Mouse (Mus musculus): Measurements from ENCODE around the gene Gm20708. TPM values are rescaled to one million over a fixed set of nuclear protein-coding genes. Genes with fewer than 3 reads are reported as not detected.
A peak's percentile ranks its signal among the peaks of the same experiment; 100 is the strongest.

Gene Gm20708
- polyA plus RNA-seq, 1 experiment = 12.3 TPM

GRCm38 (mm10) chr11:117871911-117872584 lies 62.6 kb downstream of the Gm20708 start:
- H3K4me3 ChIP-seq (replicated peaks; ENCODE audit: control insufficient read depth, low read depth, low read length) = no peak overlapping the region
- no peaks in the 10 kb centered on the region for H3K4me1 ChIP-seq (ENCODE audit: control insufficient read depth, insufficient read depth, low read length)
- peak overlapping the region; percentile 32 for H3K27ac ChIP-seq (ENCODE audit: control insufficient read depth, insufficient read depth, low read depth, low read length, poor library complexity)
- no peak for TF ChIP-seq CTCF (IDR thresholded peaks at IDR 0.05; ENCODE audit: control insufficient read depth, insufficient read depth, low read length)
- TF ChIP-seq POLR2A (IDR thresholded peaks at IDR 0.05; ENCODE audit: borderline replicate concordance, control insufficient read depth, low read depth, low read length) = no peak
- WGBS = 29% methylated on average over 12 of the region's 12 CpGs

GRCm38 (mm10) chr11:117872861-117873608 lies 63.6 kb downstream of the Gm20708 start, which contains the start of gene Tha1:
Tha1 (minus strand) TSS chr11:117873481.
- Histone ChIP-seq H3K4me3 (replicated peaks; ENCODE audit: control insufficient read depth, low read depth, low read length) (peak within 1 kb of the TSS; percentile 53), H3K27ac (ENCODE audit: control insufficient read depth, insufficient read depth, low read depth, low read length, poor library complexity) (peak within 1 kb of the TSS; percentile 62), H3K4me1 (ENCODE audit: control insufficient read depth, insufficient read depth, low read length) (peaks cover 2% of the 10 kb centered on the region)
- TF ChIP-seq CTCF (IDR thresholded peaks at IDR 0.05; ENCODE audit: control insufficient read depth, insufficient read depth, low read length) (no peak), POLR2A (IDR thresholded peaks at IDR 0.05; ENCODE audit: borderline replicate concordance, control insufficient read depth, low read depth, low read length) (peak; percentile 29; the same call in 1 of the 2 replicates)
- WGBS = 1% methylated on average over 51 of the region's 51 CpGs

GRCm38 (mm10) chr11:117874419-117874818 lies 65.0 kb downstream of the Gm20708 start:
- TF ChIP-seq POLR2A (IDR thresholded peaks at IDR 0.05; ENCODE audit: borderline replicate concordance, control insufficient read depth, low read depth, low read length) (no peak), CTCF (IDR thresholded peaks at IDR 0.05; ENCODE audit: control insufficient read depth, insufficient read depth, low read length) (peak; percentile 33; the same call in 1 of the 2 replicates)
- Histone ChIP-seq H3K27ac (ENCODE audit: control insufficient read depth, insufficient read depth, low read depth, low read length, poor library complexity) (no peak overlapping the region), H3K4me3 (replicated peaks; ENCODE audit: control insufficient read depth, low read depth, low read length) (no peak overlapping the region), H3K4me1 (ENCODE audit: control insufficient read depth, insufficient read depth, low read length) (peaks cover 4% of the 10 kb centered on the region)
- WGBS = 57% methylated on average over 4 of the region's 4 CpGs

- 78% methylated on average over 6 of the region's 6 CpGs for WGBS
Measured at GRCm38 (mm10) chr11:117875681-117876080, 66.2 kb downstream of the Gm20708 start.

GRCm38 (mm10) chr11:117877917-117878745 lies 68.7 kb downstream of the Gm20708 start:
- H3K27ac ChIP-seq (ENCODE audit: control insufficient read depth, insufficient read depth, low read depth, low read length, poor library complexity) = peak overlapping the region; percentile 54; the same call in 1 of the 2 replicates
- H3K4me1 ChIP-seq (ENCODE audit: control insufficient read depth, insufficient read depth, low read length) = peaks cover 11% of the 10 kb centered on the region
- WGBS = 6% methylated on average over 13 of the region's 13 CpGs
- H3K4me3 ChIP-seq (replicated peaks; ENCODE audit: control insufficient read depth, low read depth, low read length) = no peak overlapping the region
- TF ChIP-seq CTCF (IDR thresholded peaks at IDR 0.05; ENCODE audit: control insufficient read depth, insufficient read depth, low read length) = no peak
- TF ChIP-seq POLR2A (IDR thresholded peaks at IDR 0.05; ENCODE audit: borderline replicate concordance, control insufficient read depth, low read depth, low read length) = peak; percentile 25; the same call in 1 of the 2 replicates

More at GRCm38 (mm10) chr11:117875681-117876080, 66.2 kb downstream of the Gm20708 start:
- Histone ChIP-seq H3K4me3 (replicated peaks; ENCODE audit: control insufficient read depth, low read depth, low read length) (no peak overlapping the region), H3K27ac (ENCODE audit: control insufficient read depth, insufficient read depth, low read depth, low read length, poor library complexity) (no peak overlapping the region), H3K4me1 (ENCODE audit: control insufficient read depth, insufficient read depth, low read length) (peaks cover 9% of the 10 kb centered on the region)
- no peak for TF ChIP-seq CTCF (IDR thresholded peaks at IDR 0.05; ENCODE audit: control insufficient read depth, insufficient read depth, low read length)

GRCm38 (mm10) chr11:117878892-117879291 lies 69.4 kb downstream of the Gm20708 start:
- TF ChIP-seq CTCF (IDR thresholded peaks at IDR 0.05; ENCODE audit: control insufficient read depth, insufficient read depth, low read length) (no peak), POLR2A (IDR thresholded peaks at IDR 0.05; ENCODE audit: borderline replicate concordance, control insufficient read depth, low read depth, low read length) (no peak)
- peaks cover 11% of the 10 kb centered on the region for H3K4me1 ChIP-seq (ENCODE audit: control insufficient read depth, insufficient read depth, low read length)
- 3% methylated on average over 8 of the region's 8 CpGs for WGBS
- H3K27ac ChIP-seq (ENCODE audit: control insufficient read depth, insufficient read depth, low read depth, low read length, poor library complexity) = peak overlapping the region; percentile 2; the same call in 1 of the 2 replicates
- H3K4me3 ChIP-seq (replicated peaks; ENCODE audit: control insufficient read depth, low read depth, low read length) = no peak overlapping the region

- Histone ChIP-seq H3K27ac (ENCODE audit: control insufficient read depth, insufficient read depth, low read depth, low read length, poor library complexity) (no peak overlapping the region), H3K4me1 (ENCODE audit: control insufficient read depth, insufficient read depth, low read length) (peaks cover 11% of the 10 kb centered on the region), H3K4me3 (replicated peaks; ENCODE audit: control insufficient read depth, low read depth, low read length) (no peak overlapping the region)
- no peak for TF ChIP-seq CTCF (IDR thresholded peaks at IDR 0.05; ENCODE audit: control insufficient read depth, insufficient read depth, low read length)
- TF ChIP-seq POLR2A (IDR thresholded peaks at IDR 0.05; ENCODE audit: borderline replicate concordance, control insufficient read depth, low read depth, low read length) = no peak
- 70% methylated on average over 6 of the region's 6 CpGs for WGBS
Measured at GRCm38 (mm10) chr11:117879676-117880075, 70.2 kb downstream of the Gm20708 start.

All from bone marrow, adult 2 months (tissue).